Mouse (Mus musculus) lung, postnatal 36 days (tissue): ENCODE results near the gene Olfr1184.
"Not testable (repeated sequence)": the region's sequence is repeated elsewhere in the genome, so short reads cannot be mapped to it uniquely, and the experiment has no call there.

ENCODE experiments used
- DNase-seq: peaks from one replicate; pipeline ENCODE4 v3.0.0; 2022; ENCODE audit warnings: mixed read lengths

Gene Olfr1184

GRCm38 (mm10) chr2:88483298-88483697 lies at the start of gene Olfr1184:
Gene Olfr1184, plus strand, starts transcription at chr2:88483598.
- DNase-seq: no peak

GRCm38 (mm10) chr2:88449031-88449430 lies 34.4 kb upstream of the Olfr1184 start, which contains the start of gene Gm13757:
Gene Gm13757, minus strand, starts transcription at chr2:88449131.
- DNase-seq: no peak

- DNase-seq: not testable (repeated sequence)
These were observed 28.8 kb upstream of the Olfr1184 start, which contains the start of gene Olfr1183 for GRCm38 (mm10) chr2:88454567-88454966. Gene Olfr1183, plus strand, starts transcription at chr2:88454867.

GRCm38 (mm10) chr2:88493020-88493419 lies 9.6 kb downstream of the Olfr1184 start, which contains the start of gene Olfr1185-ps1:
Gene Olfr1185-ps1, plus strand, starts transcription at chr2:88493320.
- DNase-seq: no peak

- no peak for DNase-seq
These were observed 34.9 kb downstream of the Olfr1184 start, which contains the start of gene Olfr1186 for GRCm38 (mm10) chr2:88518251-88518650. Gene Olfr1186, plus strand, starts transcription at chr2:88518551.

GRCm38 (mm10) chr2:88525720-88526119 lies 42.3 kb downstream of the Olfr1184 start:
- DNase-seq: no peak
